Mouse (Mus musculus) megakaryocyte-erythroid progenitor cell, adult 5 weeks (primary cell): Measurements from ENCODE around the gene Gpr152. TPM values are rescaled to one million over a fixed set of nuclear protein-coding genes. Genes with fewer than 3 reads are reported as not detected.

Source experiments
- polyA plus RNA-seq: library from polyadenylated mRNA; stranded (reverse); fragments of >175 nt; gene quantifications from 2 replicates; pipeline ENCODE4 v1.2.3, GENCODE M21; 2012

The Gpr152 gene
- 0.03 TPM in 1 of 2 replicates, not detected in the other for polyA plus RNA-seq

GRCm38 (mm10) chr19:4139446-4139845, at the start of gene Gpr152:
Gene Gpr152, plus strand, starts transcription at chr19:4139787.

DNA sequence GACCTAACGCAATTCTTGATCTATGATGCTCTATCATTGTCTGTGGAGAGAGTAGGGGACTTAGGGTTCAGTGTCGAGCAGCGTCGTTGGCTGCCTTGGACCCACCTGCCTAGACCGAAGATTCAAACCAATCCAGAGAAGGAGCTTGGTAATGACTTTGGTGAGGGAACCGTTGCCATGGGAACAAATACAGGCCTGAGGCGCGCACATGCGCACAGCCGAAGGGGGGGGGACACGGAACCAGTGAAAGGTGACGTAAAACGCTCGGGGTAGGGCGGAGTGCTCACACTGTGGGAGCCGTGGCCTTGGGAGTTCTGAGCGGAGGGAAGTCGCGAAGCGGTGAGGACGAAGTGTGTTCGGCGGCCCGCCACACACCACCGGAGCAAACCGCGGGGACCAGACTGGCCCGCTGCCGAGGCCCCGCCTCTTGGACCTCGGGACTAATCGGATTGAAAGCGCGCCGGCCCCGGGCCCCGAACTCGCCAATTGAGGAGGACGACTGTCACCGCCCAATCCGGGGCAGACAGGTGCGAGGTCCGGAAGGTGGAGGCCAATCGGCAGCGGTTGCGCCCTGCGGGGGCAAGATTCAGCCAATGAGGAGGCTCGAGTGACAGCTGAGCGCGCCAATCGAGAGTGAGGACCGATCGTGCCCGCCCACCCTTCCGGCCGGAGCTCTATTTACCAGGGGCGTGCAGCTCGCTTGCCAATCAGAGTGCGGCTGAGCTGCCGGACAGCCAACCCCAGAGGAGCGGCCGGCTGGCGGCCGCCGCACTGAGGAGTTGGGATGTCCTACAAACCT, 42.7 kb upstream of the Gpr152 start, which contains the start of gene Cdk2ap2:
Cdk2ap2 (plus strand) TSS at position 541 of the 799 bp plus-strand sequence.

DNA sequence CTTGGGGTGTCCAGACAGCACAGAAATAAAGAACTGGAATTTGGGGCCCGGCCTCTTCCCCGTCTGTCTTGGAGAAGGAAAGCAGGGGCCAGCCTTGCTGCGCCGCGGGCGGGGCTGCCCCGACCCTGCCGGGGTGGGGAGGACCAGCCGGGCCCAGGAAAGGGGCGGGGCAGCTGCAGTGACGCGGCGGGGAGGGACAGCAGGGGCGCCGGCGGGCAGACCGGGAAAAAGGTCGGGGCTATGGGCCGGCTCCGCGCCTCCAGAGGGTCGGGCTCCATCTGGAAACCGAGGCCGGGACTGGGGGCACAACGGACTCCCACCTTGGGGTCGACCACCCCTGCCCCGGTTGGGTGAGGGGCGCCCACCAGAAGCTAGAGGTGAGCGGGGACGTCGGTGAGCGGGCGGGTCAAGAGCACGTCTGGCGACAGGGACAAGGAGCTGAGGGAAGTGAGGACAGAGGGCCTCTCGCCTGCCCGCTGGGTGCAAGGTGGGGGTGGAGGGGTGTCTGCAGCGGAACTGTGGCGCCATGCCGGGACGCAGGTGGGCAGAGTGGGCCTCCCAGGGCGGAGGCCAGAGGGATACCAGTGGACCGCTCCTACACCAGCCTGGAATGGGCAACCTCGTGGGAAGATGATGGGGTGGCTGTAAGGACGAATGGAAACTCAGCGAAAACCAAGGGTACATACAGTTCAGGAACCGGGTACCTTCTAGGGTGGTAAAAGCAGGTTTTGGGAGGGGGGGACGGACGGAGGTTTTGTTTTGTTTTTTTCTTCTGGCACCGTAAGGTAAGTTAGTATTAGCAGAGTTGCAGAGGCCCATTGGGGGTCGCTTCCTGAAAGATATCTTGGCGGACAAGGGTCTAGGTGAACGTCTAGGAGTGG, 39.5 kb upstream of the Gpr152 start, which contains the start of gene Pitpnm1:
Pitpnm1 (plus strand) TSS at position 162 of the 881 bp plus-strand sequence.

GRCm38 (mm10) chr19:4125741-4126696, 13.6 kb upstream of the Gpr152 start, which contains the start of gene Aip:
Gene Aip, minus strand, starts transcription at chr19:4125858.

GRCm38 (mm10) chr19:4143759-4144268, 4.2 kb downstream of the Gpr152 start, which contains the start of gene Cabp4:
Gene Cabp4, minus strand, starts transcription at chr19:4144033.

GRCm38 (mm10) chr19:4148491-4148806, 8.9 kb downstream of the Gpr152 start, which contains the start of gene Coro1b:
Gene Coro1b, plus strand, starts transcription at chr19:4148619.

DNA sequence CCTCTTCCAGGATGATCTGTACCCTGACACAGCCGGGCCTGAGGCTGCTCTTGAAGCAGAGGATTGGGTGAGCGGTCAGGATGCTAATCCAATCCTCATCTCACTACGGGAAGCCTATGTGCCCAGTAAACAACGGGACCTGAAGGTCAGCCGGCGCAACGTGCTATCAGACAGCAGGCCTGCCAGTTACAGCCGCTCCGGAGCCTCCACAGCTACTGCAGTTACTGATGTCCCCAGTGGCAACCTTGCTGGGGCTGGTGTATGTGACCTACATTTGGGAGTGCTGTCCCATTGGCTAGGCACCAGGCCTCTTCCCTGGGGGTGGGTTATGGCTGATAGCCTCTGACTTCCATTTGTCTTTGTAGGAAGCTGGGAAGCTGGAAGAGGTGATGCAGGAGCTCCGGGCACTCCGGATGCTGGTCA, 13.7 kb downstream of the Gpr152 start, which contains the start of gene Ptprcap:
Ptprcap (plus strand) TSS at position 373 of the 423 bp plus-strand sequence.

DNA sequence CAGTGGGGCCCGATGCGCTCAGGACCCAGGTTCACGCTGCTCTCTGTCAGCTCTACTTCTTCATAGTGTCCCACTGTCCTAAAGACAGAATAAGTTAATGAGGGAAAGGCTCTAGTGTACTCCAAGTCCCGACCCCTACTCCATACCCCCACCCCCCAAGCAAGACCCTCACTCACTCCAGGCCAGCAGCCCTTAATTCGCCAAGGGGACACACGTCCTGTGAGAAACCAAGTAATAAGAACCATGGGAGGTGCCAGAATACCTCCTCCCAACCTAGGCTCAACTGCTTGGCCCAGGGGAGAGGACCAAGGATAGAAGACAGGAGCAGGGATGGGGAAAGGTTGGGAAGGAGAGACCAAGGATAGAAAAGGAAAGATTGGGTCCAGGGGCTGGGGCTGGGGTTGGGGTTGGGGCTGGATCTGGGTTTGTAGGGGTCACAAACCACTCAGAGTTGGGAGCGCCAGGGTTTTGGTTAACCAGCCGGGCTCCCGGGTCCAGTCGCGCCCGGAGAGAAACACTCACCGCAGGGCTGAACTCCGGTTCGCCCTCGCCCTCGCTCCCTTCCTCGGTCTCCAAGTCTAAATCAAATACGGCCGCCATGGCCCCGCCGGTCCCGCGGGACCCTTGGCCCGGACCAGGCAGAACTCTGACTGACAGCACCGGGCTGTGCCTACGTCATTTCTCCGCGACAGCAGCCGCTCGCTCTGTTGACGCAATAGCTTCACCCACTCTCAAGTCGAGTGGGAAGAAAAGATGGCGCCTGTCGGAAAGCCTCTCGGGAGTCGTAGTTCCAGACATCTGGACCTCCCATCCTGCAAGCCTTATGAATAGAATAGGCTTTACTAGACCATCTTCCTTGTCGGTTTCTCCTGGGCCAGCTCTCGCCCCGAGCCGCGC, 23.3 kb downstream of the Gpr152 start, which contains the start of gene Rps6kb2:
Rps6kb2 (minus strand) TSS at position 709 of the 897 bp plus-strand sequence.

DNA sequence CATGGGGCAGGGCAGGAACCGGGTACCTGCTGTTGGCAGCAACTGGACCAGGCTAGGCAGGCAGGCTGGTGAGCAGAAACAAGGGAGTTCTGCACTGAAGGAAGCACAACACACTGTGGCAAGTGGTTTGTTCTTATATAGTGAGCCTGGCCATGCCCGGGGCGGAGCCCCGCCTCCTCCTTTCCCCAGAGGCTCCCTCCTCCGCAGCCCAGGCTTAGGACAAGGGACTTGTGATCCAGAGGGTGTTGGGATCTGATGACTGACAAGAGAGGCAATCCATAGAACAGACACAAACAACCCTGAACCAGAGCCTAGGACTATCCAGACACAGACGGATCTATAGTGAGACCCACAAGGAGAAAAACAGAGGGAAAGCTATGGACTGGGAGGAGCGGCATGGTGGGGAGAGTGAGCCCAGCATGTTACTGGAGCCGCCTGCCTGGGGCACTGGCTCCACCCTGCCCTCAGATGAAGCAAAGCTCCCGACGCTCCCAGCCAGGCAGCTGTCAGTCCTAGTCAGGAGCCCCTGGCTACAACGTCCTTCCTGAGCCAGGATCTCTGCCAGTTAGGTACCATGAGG, 35.9 kb downstream of the Gpr152 start, which contains the start of gene Carns1:
Carns1 (minus strand) TSS at position 112 of the 580 bp plus-strand sequence.

GRCm38 (mm10) chr19:4190831-4191334, 51.3 kb downstream of the Gpr152 start, which contains the start of gene Tbc1d10c:
Gene Tbc1d10c, minus strand, starts transcription at chr19:4191284.

GRCm38 (mm10) chr19:4191528-4192250, 52.1 kb downstream of the Gpr152 start, which contains the start of gene Ppp1ca:
Gene Ppp1ca, plus strand, starts transcription at chr19:4192065.

Other genes starting within 250 kb of the Gpr152 start
- 247 and 284 TPM in 2 replicates for gene Tcirg1, start 232.7 kb upstream of the Gpr152 start, polyA plus RNA-seq
- 133 and 144 TPM in 2 replicates for gene Ndufs8, start 227.0 kb upstream of the Gpr152 start, polyA plus RNA-seq
- 5.0 and 8.2 TPM in 2 replicates for gene Aldh3b1, start 210.0 kb upstream of the Gpr152 start, polyA plus RNA-seq
- 182 and 302 TPM in 2 replicates for gene Unc93b1, start 204.6 kb upstream of the Gpr152 start, polyA plus RNA-seq
- 0.06 and 0.10 TPM in 2 replicates for gene Aldh3b3, start 181.1 kb upstream of the Gpr152 start, polyA plus RNA-seq
- 0.24 TPM in 1 of 2 replicates, not detected in the other for gene Aldh3b2, start 167.5 kb upstream of the Gpr152 start, polyA plus RNA-seq
- gene Acy3, start 153.2 kb upstream of the Gpr152 start, polyA plus RNA-seq: 7.7 and 8.3 TPM in 2 replicates
- not detected in 2 replicates for gene Tbx10, start 147.0 kb upstream of the Gpr152 start, polyA plus RNA-seq
- 14.7 and 18.3 TPM in 2 replicates for gene Nudt8, start 139.2 kb upstream of the Gpr152 start, polyA plus RNA-seq
- 4.1 and 6.3 TPM in 2 replicates for gene Gm49405, start 139.2 kb upstream of the Gpr152 start, polyA plus RNA-seq
- gene Doc2g, start 136.5 kb upstream of the Gpr152 start, polyA plus RNA-seq: 10.4 and 16.4 TPM in 2 replicates
- 247 and 250 TPM in 2 replicates for gene Ndufv1, start 127.0 kb upstream of the Gpr152 start, polyA plus RNA-seq
- gene Gstp1, start 101.8 kb upstream of the Gpr152 start, polyA plus RNA-seq: 122 and 136 TPM in 2 replicates
- gene Gstp2, start 93.8 kb upstream of the Gpr152 start, polyA plus RNA-seq: 1.7 TPM in 1 of 2 replicates, not detected in the other
- gene Gstp3, start 80.2 kb upstream of the Gpr152 start, polyA plus RNA-seq: 0.79 and 1.2 TPM in 2 replicates
- gene Cabp2, start 58.2 kb upstream of the Gpr152 start, polyA plus RNA-seq: not detected in 2 replicates
- 126 and 175 TPM in 2 replicates for gene Cdk2ap2, start 42.6 kb upstream of the Gpr152 start, polyA plus RNA-seq
- gene Pitpnm1, start 39.8 kb upstream of the Gpr152 start, polyA plus RNA-seq: 67.2 and 92.9 TPM in 2 replicates
- 114 and 132 TPM in 2 replicates for gene Aip, start 13.9 kb upstream of the Gpr152 start, polyA plus RNA-seq
- gene Cabp4, start 4.2 kb downstream of the Gpr152 start, polyA plus RNA-seq: 0.14 and 0.15 TPM in 2 replicates
- gene Coro1b, start 8.8 kb downstream of the Gpr152 start, polyA plus RNA-seq: 166 and 202 TPM in 2 replicates
- 508 and 717 TPM in 2 replicates for gene Ptprcap, start 13.8 kb downstream of the Gpr152 start, polyA plus RNA-seq
- 88.1 and 93.8 TPM in 2 replicates for gene Rps6kb2, start 23.6 kb downstream of the Gpr152 start, polyA plus RNA-seq
- gene Carns1, start 35.7 kb downstream of the Gpr152 start, polyA plus RNA-seq: 5.7 and 6.3 TPM in 2 replicates
- gene Tbc1d10c, start 51.5 kb downstream of the Gpr152 start, polyA plus RNA-seq: 58.6 and 71.5 TPM in 2 replicates
- gene Ppp1ca, start 52.3 kb downstream of the Gpr152 start, polyA plus RNA-seq: 614 and 638 TPM in 2 replicates
- 27.8 and 31.6 TPM in 2 replicates for gene Rad9a, start 61.9 kb downstream of the Gpr152 start, polyA plus RNA-seq
- 12.5 and 17.5 TPM in 2 replicates for gene Clcf1, start 74.5 kb downstream of the Gpr152 start, polyA plus RNA-seq
- 33.8 and 36.5 TPM in 2 replicates for gene AC109138.7, start 74.6 kb downstream of the Gpr152 start, polyA plus RNA-seq
- gene Pold4, start 92.1 kb downstream of the Gpr152 start, polyA plus RNA-seq: 38.1 and 42.7 TPM in 2 replicates
- 30.3 and 41.9 TPM in 2 replicates for gene Ssh3, start 129.4 kb downstream of the Gpr152 start, polyA plus RNA-seq
- 10.8 and 11.6 TPM in 2 replicates for gene Ankrd13d, start 143.3 kb downstream of the Gpr152 start, polyA plus RNA-seq
- 941 and 1,009 TPM in 2 replicates for gene Grk2, start 166.4 kb downstream of the Gpr152 start, polyA plus RNA-seq